Mouse (Mus musculus): ENCODE results near the gene Ttc24. TPM values are rescaled to one million over a fixed set of nuclear protein-coding genes. Genes with fewer than 3 reads are reported as not detected.

Ttc24 gene
- total RNA-seq, 2 experiments from 2014 or later = not detected

GRCm38 (mm10) chr3:88026823-88027222 lies 51.3 kb downstream of the Ttc24 start:
- DNase-seq (ENCODE audit: extremely low spot score in 1 of 2, low spot score in 2 of 2) = no peak
- intact Hi-C loops (cut with DNase I) = no loop called here

- intact Hi-C loops (cut with DNase I) = no loop called here
- DNase-seq (ENCODE audit: extremely low spot score in 1 of 2, low spot score in 2 of 2) = peak in 1 of 2 experiments; percentile 47
These were observed 54.7 kb downstream of the Ttc24 start for GRCm38 (mm10) chr3:88023192-88024074.

GRCm38 (mm10) chr3:88022322-88023191 lies 55.5 kb downstream of the Ttc24 start:
- intact Hi-C loops (cut with DNase I) = no loop called here
- DNase-seq (ENCODE audit: extremely low spot score in 1 of 2, low spot score in 2 of 2) = peak; percentile 45 to 89

Other genes with a start within 250 kb of the Ttc24 start
- gene Sh2d2a, start 231.5 kb downstream of the Ttc24 start, total RNA-seq (2021) = not detected
- gene Prcc, start 192.7 kb downstream of the Ttc24 start, total RNA-seq (2021) = 10 to 100 TPM; 63.0 to 63.8 TPM
- gene Hdgf, start 172.0 kb downstream of the Ttc24 start, total RNA-seq (2021) = 100 to 1,000 TPM; 120 to 123 TPM
- gene Mrpl24, start 158.8 kb downstream of the Ttc24 start, total RNA-seq (2021) = 10 to 100 TPM; 45.7 to 50.5 TPM
- 10 to 100 TPM; 17.0 to 17.3 TPM for gene Isg20l2, start 148.0 kb downstream of the Ttc24 start, total RNA-seq (2021)
- 10 to 100 TPM; 16.6 to 18.8 TPM for gene Rrnad1, start 147.6 kb downstream of the Ttc24 start, total RNA-seq (2021)
- 1 to 10 TPM; 4.9 to 5.7 TPM for gene Crabp2, start 129.6 kb downstream of the Ttc24 start, total RNA-seq (2021)
- gene Nes, start 107.2 kb downstream of the Ttc24 start, total RNA-seq (2021) = 10 to 100 TPM in 1 of 2 experiments, 1 to 10 TPM in 1; 9.9 to 11.4 TPM
- 100 to 1,000 TPM; 262 to 273 TPM for gene Bcan, start 78.1 kb downstream of the Ttc24 start, total RNA-seq (2021)
- 1 to 10 TPM in 1 of 2 experiments, under 1 TPM in 1; 0.26 to 1.3 TPM for gene Hapln2, start 50.7 kb downstream of the Ttc24 start, total RNA-seq (2021)
- gene Gpatch4, start 35.2 kb downstream of the Ttc24 start, total RNA-seq (2021) = 10 to 100 TPM; 20.8 to 24.2 TPM
- 10 to 100 TPM; 60.7 to 67.8 TPM for gene Naxe, start 19.8 kb downstream of the Ttc24 start, total RNA-seq (2021)
- gene Iqgap3, start 3.7 kb upstream of the Ttc24 start, total RNA-seq (2021) = 1 to 10 TPM; 1.9 to 2.0 TPM
- gene Mef2d, start 64.1 kb upstream of the Ttc24 start, total RNA-seq (2021) = 100 to 1,000 TPM; 149 to 160 TPM
- gene Rhbg, start 176.4 kb upstream of the Ttc24 start, total RNA-seq (2021) = under 1 TPM; 0.26 to 0.41 TPM
- under 1 TPM in 1 of 2 experiments, not detected in 1; 0.81 TPM for gene Gm38392, start 208.9 kb upstream of the Ttc24 start, total RNA-seq (2021)
- gene Tsacc, start 218.7 kb upstream of the Ttc24 start, total RNA-seq (2021) = 1 to 10 TPM; 6.3 TPM
- 100 to 1,000 TPM; 215 to 224 TPM for gene Cct3, start 218.8 kb upstream of the Ttc24 start, total RNA-seq (2021)
- gene Glmp, start 246.7 kb upstream of the Ttc24 start, total RNA-seq (2021) = 10 to 100 TPM; 74.6 to 79.2 TPM